Mouse (Mus musculus) lung, postnatal 14 days (tissue): ENCODE results near the gene Naa11.

Experiments used
- DNase-seq: peaks from one replicate; pipeline ENCODE4 v3.0.0; 2021

The Naa11 gene

GRCm38 (mm10) chr5:97344144-97344543 lies 48.0 kb downstream of the Naa11 start:
- DNase-seq = no peak

GRCm38 (mm10) chr5:97334794-97335193 lies 57.4 kb downstream of the Naa11 start:
- DNase-seq = no peak
